Mouse (Mus musculus) embryo, embryonic 10 days (tissue): ENCODE data around the gene Ano10.

Experiments
- DNase-seq: peaks from one replicate; pipeline ENCODE4 v3.0.0-alpha.2; 2015; ENCODE audit warnings: low spot score

Ano10 gene

GRCm38 (mm10) chr9:122155193-122155592 is 139.0 kb downstream of the Ano10 start:
- DNase-seq: no peak

- no peak for DNase-seq
These were observed 140.8 kb downstream of the Ano10 start for GRCm38 (mm10) chr9:122153436-122153835.

- no peak for DNase-seq
These were observed 141.7 kb downstream of the Ano10 start for GRCm38 (mm10) chr9:122152501-122152900.

- no peak for DNase-seq
These were observed 142.2 kb downstream of the Ano10 start for GRCm38 (mm10) chr9:122152063-122152462.

GRCm38 (mm10) chr9:122149997-122150826 is 144.0 kb downstream of the Ano10 start:
- DNase-seq: no peak

- no peak for DNase-seq
These were observed 145.9 kb downstream of the Ano10 start for GRCm38 (mm10) chr9:122148356-122148755.

- DNase-seq: no peak
These were observed 147.9 kb downstream of the Ano10 start for GRCm38 (mm10) chr9:122146124-122146870.

GRCm38 (mm10) chr9:122145677-122146076 is 148.5 kb downstream of the Ano10 start:
- DNase-seq: no peak

GRCm38 (mm10) chr9:122144776-122145175 is 149.4 kb downstream of the Ano10 start:
- no peak for DNase-seq

- no peak for DNase-seq
These were observed 151.0 kb downstream of the Ano10 start for GRCm38 (mm10) chr9:122143219-122143618.

- DNase-seq: no peak
These were observed 155.0 kb downstream of the Ano10 start for GRCm38 (mm10) chr9:122139236-122139635.

GRCm38 (mm10) chr9:122138371-122139029 is 155.7 kb downstream of the Ano10 start:
- DNase-seq: no peak

GRCm38 (mm10) chr9:122137960-122138359 is 156.3 kb downstream of the Ano10 start:
- no peak for DNase-seq

GRCm38 (mm10) chr9:122135885-122136170 is 158.4 kb downstream of the Ano10 start:
- DNase-seq: no peak

- no peak for DNase-seq
These were observed 158.9 kb downstream of the Ano10 start for GRCm38 (mm10) chr9:122135095-122135884.

- DNase-seq: no peak
These were observed 162.1 kb downstream of the Ano10 start for GRCm38 (mm10) chr9:122132145-122132544.

- no peak for DNase-seq
These were observed 163.6 kb downstream of the Ano10 start for GRCm38 (mm10) chr9:122130666-122131065.

- no peak for DNase-seq
These were observed 165.5 kb downstream of the Ano10 start for GRCm38 (mm10) chr9:122128686-122129085.

GRCm38 (mm10) chr9:122127271-122127785 is 166.9 kb downstream of the Ano10 start:
- DNase-seq: no peak

- no peak for DNase-seq
These were observed 167.4 kb downstream of the Ano10 start for GRCm38 (mm10) chr9:122126790-122127189.
